Mouse (Mus musculus) kidney, adult 9 months (tissue): Measurements from ENCODE around the gene Tnfsf15.

ENCODE experiments used
- DNase-seq: peaks from one replicate; pipeline ENCODE4 v3.0.0; 2022

Gene Tnfsf15

GRCm38 (mm10) chr4:63683056-63683455 is 61.9 kb downstream of the Tnfsf15 start:
- DNase-seq, result no peak

GRCm38 (mm10) chr4:63682441-63682840 is 62.5 kb downstream of the Tnfsf15 start:
- no peak for DNase-seq

DNA sequence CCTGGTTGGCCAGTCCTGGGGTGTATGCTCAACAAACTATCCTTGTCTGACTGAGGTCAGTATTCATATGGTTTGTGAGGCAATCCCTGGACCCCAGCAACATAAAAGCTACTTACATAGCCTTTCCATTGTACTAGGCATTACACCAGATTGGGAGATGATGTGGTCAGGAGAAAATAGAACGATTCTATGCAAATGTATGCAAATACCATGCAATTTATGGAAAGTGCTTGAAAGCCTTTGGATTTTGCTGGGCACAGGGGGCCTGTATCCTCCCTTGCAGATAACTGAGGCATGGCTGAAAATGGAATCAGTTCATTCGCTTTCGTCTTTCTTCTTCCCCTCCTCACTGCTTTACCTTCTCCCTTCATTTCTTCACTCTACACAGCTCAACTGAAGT is 63.4 kb downstream of the Tnfsf15 start:
- DNase-seq, result no peak
